Mouse (Mus musculus): ENCODE measurements around the gene Actl10.

The Actl10 gene

DNA sequence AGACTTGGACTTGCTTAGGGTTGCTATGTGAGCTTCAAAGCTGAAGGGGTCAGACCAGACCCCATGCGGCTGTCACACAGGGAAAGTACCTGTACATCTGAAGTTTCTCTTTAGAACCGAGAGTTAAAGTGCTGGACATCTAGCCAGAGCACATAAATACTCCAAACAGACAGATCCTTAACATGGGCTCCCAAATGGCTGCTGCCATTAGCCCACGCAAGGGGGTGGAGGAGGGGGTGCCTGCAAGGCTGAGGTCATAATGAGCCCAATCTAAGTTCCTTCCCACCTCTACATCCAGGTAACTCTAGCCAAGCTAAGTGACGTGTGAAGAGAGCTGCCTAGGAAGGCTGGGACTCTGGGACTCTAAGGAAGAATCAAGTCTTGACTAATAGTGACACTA lies at the start of gene Actl10:
Gene Actl10 (plus strand): TSS at position 301 of the 400 bp plus-strand sequence.
- no peak for DNase-seq (ENCODE audit: low spot score in 2 of 2)

DNA sequence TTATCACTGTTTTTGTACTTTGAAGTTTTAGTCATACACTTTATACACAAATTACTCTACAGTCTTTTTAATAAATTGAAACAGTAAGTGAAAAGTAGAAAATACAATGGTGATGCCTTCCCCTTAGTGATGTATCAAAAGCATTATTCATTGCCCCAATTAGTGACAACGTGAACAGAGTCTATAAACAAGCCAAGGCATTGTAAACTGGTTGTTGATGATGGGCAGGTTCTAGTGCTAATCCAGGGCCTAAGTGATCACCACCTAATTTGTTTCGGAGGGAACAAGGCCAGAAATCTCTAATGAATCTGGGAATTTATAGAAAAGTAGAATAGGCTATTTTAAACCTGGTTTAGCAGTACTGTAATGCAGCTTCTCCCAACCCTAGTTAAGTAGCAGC lies 44.5 kb upstream of the Actl10 start:
- no peak for DNase-seq (ENCODE audit: low spot score in 2 of 2)

DNA sequence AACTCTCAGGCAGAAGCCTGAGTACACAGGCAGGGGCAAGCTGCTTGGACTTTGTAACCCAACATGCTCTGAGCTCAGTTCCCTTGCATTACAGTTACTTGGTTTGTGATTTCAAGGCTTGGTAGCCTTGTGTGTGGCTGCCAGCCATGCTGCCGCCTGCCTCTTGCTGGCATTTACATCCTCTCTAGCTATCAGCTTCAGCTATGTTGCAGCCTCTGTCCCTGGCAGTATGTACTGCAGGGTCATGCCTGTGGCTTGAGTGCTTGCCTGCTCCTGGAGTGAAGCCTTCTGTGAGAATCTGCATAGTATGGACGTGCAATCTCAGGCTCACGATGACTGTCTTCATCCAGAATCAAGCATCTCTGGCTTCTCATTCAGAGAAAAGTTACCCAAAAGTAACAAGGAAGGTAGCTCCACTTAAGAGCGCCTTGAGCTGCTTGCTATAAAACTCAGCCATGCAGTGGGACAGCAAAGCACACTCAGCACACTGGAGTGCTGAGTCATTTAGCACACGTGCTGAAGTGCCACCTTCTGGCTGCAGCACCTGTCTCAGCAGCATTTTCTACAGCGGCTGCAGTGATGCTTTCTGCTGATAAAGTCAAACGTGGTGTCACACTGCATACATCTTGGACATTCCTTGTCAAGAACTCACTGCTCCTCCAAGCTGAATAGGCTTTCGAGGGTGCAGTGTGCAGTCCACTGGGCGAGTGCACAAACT lies 43.9 kb upstream of the Actl10 start:
- DNase-seq (ENCODE audit: low spot score in 2 of 2): no peak

DNA sequence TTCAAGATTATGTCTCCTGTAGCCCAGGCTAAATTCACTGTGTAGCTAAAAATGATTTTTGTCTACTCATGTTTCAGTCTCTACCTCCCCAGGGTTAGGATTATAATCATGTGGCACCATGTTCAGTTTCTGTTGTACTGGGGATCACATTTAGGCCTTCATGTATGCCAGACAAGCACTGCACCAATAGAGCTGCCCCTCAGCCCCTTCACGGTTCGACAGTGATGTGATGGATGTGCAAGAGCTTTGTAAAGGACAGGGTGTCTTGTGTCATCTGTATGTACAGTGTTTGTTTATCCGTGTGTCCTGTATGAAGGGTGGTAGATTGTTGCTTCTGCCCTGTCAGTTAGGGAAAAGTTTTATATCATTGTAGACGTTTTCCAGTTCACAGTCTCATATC lies 43.1 kb upstream of the Actl10 start:
- no peak for DNase-seq (ENCODE audit: low spot score in 2 of 2)

DNA sequence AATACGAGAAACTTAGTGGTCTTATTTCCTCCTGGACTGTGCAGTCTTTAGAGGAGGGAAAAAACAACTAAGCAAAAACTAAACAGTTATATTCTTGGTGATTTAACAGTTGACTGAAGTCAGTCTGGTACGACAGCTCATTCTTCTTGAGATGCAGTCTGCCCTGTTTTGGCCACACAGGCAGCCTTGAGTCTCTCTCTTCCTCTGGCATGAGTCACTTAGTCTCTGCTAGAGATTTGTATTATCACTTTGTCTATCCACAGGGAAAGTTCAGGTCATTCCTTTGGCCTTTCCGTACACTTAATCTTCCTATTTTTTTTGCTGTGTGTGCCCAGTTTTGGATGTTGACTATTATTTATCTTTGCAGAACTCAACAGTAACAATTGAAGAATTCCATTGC lies 41.4 kb upstream of the Actl10 start:
- no peak for DNase-seq (ENCODE audit: low spot score in 2 of 2)

DNA sequence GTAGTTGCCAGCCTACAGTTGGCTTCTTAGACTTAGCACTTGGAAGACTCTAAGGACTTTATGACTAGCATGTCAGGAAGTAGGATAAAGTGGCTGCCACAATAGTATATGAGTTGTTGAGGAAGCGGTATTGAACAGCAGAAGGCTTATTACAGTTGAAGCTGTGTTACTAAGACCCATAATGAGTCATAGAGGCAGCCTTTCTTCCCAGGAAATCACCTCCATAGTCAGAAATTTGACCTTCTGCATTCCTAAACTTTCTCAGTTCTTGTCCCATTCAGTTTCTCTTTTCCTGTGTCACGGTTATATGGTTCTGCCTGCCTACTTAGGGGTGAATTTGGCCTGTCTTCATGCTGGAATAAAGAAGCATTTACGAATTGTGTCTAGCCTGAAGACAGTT lies 34.6 kb upstream of the Actl10 start:
- DNase-seq (ENCODE audit: low spot score in 2 of 2): no peak

DNA sequence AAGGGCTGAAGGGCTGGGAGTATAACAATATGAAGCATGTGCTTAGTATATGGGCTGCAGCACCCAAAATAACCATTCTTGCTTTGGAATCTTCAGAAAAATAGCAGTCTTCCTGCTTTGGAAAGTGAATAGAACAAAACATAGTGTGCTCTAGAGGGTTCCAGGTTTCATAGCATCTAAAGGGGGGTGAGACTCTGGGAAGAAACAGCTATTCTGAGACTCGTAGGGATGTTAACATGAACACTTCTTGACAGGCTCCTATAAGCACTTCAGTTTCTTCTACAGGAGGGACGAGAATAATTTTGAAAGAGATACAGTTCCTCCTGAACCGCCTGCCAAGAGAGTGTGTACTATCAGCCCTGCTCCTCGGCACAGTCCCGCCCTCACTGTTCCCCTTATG lies 34.2 kb upstream of the Actl10 start:
- DNase-seq (ENCODE audit: low spot score in 2 of 2): no peak

DNA sequence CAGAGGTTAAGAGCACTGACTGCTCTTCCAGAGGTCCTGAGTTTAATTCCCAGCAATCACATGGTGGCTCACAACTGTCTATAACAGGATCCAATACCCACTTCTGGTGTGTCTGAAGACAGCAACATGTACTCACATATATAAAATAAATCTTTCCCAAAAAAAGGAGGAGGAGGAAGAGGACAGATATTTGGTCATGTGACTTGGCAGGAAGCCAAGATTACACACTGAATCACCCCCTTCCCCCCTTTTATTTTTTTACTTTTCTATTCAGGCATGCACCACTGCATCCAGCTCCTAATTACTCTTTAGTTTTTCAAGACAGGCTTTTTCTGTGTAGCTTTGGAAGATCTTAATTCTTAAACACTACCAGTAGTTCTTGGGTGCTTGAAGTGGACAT lies 30.1 kb upstream of the Actl10 start:
- no peak for DNase-seq (ENCODE audit: low spot score in 2 of 2)

DNA sequence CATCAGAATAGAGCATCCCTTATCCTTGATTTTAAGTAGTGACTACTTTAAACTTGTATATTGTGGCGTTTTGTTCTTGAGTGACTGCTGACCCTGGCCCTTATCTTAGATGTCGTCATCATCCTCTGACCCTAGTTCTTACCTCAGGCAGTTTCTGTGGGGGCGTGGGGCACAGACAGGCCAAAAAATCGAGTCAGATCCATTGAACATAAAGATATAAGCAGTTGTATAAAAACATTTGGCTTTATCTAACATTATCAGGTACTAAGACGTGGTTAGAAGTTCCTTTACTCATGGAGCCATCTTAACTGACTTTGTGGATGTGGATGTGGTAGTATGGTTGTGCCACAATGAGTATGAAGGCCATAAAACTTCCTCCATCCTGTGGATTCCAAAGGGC lies 29.2 kb upstream of the Actl10 start:
- DNase-seq (ENCODE audit: low spot score in 2 of 2): no peak

DNA sequence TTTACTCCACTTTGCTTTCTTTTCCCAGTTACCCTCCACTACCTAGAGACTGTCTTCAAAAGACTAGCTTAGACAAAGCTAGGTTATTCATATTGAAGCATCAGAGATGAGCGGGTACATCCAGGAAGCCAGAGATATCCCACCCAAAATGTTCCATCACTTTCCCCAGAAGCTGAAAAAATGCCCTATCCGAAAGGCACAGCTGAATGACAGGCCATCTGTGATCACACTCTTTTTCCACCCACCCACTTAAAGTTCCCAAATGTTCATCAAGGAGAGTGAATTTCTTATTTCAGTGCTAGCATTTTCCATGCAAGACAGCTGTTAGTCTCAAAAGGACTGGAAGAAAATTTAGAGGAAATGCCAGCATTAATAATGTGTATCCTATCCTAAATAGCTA lies 26.3 kb upstream of the Actl10 start:
- DNase-seq (ENCODE audit: low spot score in 2 of 2): no peak

DNA sequence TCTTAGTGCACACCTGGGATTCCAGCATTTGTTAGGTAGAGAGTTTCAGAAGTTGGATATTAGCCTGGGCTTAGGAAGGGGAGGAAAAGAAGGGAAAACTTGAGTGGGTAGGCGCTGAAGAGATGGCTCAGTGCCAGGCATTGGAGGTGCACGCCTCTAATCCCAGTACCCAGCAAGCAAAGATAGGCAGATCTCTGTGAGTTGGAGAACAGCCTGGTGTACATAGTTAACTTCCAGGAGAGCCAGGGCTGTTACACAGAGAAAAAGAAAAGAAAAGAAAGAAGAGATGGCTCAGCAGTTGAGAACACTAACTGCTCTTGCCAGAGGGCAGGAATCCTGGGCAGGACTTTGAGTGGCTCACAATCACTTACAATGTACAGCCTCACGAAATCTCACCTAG lies 25.0 kb upstream of the Actl10 start:
- DNase-seq (ENCODE audit: low spot score in 2 of 2): no peak

DNA sequence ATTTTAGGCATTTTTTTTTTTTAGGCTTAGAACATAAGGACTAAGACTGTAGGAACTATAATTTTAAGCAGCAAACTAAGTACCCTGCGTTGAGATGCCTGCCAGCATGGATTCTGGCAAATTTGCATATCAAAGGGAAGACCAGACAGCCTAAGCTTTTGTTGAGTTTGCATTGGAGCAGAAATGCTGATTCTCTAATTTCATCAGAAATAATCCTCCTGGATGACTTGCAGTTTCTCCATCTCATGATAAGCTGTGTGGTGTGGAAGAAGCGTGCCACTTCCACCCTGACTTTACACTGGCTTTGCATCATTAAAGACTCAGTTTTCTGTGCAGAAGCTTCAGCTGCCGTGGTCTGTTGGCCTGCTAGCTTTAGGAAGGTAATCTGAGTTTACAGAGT lies 18.7 kb upstream of the Actl10 start:
- DNase-seq (ENCODE audit: low spot score in 2 of 2): no peak

DNA sequence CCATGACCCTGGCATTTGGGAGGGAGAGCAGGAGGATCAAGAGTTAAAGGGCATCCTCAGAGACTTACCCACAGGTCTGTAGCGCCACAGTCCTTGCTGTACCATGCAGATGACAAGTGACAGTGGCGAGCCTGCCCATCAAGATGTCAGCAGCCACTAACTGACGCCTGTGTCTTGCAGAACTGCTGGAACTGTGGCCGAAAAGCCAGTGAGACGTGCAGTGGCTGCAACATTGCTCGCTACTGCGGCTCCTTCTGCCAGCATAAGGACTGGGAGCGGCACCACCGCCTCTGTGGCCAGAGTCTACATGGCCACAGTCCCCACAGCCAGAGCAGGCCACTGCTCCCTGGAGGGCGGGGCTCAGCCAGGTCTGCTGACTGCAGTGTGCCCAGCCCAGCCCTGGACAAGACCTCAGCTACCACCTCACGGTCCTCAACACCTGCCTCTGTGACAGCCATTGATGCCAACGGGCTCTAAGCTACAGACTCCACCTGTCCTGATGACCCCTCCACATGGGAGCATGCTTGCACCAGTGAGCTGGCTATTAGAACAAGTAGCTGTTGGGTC lies 16.8 kb upstream of the Actl10 start:
- no peak for DNase-seq (ENCODE audit: low spot score in 2 of 2)

DNA sequence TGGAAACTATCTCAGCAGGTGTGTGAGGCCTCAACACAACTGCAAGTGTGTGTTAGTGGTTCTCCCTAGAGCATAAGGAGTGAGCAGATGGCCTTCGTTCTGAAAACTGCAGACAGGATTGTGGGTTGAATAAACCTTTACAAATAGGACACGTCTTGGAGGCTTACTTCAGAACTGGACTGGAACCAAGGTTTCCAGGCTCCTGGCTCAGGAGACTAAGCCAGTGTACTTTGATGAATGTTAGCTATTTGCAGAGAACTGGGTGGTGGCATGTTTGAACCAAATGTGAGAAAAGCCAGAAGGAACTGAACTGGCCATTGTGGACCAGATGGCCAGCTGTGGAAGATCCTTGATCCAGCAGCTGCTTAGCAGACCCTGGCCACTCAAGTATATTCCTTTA lies 13.3 kb upstream of the Actl10 start:
- DNase-seq (ENCODE audit: low spot score in 2 of 2): peak in 1 of 2 experiments; percentile 23

DNA sequence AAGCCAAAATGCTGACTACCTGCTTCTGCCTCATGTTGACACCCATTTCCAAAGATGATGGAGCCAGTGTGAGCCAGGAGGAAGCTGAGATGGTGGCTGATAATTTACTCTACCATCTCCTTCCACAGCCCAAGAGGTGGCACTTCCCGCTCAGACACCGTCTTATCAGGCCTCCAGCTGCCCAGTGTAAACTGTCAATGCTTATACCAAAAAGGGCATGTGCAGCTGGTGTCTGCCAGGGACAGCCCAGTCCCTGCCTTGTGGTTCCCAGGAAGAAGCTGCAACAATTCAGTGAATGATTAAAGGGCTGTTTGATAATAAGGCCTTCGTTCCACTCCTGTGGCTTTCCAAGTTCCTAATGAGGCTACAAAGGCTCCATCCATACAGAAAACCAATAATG lies 12.9 kb upstream of the Actl10 start:
- no peak for DNase-seq (ENCODE audit: low spot score in 2 of 2)

DNA sequence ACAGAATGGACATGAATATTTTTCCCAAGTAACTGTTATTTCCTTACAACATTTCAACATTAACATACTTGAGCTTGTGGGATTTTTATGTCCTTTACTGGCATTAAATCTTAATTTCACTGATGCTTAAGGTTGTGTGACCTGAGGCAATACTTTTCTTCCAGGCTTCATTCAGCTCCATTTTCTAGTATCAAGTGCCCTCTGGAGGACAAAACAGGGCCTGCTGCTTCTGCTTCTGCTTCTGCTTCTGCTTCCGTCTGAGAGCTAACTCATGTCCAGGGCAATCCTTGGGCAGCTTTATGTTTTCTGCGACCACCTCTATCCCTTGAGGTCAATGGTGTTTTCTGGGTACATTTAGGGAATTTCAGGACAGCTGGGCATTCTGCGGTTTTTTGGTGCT lies 11.9 kb upstream of the Actl10 start:
- peak in 1 of 2 experiments; percentile 43 for DNase-seq (ENCODE audit: low spot score in 2 of 2)

DNA sequence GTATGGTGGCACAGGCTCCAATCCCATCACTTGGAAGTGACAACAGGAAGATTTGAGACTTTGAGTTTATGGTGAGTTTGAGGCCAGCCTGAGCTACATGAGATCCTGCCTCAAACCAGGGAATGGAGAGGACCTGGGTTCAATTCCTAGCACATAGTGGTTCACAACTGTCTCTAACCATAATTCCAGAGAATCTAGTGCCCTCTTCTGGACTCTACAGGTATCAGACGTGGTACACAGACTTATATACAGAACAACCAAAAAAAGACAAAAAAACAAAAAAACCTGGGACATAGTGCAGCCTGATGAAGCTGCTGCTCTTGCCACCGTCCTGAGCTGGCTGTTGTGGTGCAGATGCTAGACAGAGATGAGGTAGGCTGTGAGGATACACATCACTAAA lies 9.9 kb upstream of the Actl10 start:
- DNase-seq (ENCODE audit: low spot score in 2 of 2): no peak

DNA sequence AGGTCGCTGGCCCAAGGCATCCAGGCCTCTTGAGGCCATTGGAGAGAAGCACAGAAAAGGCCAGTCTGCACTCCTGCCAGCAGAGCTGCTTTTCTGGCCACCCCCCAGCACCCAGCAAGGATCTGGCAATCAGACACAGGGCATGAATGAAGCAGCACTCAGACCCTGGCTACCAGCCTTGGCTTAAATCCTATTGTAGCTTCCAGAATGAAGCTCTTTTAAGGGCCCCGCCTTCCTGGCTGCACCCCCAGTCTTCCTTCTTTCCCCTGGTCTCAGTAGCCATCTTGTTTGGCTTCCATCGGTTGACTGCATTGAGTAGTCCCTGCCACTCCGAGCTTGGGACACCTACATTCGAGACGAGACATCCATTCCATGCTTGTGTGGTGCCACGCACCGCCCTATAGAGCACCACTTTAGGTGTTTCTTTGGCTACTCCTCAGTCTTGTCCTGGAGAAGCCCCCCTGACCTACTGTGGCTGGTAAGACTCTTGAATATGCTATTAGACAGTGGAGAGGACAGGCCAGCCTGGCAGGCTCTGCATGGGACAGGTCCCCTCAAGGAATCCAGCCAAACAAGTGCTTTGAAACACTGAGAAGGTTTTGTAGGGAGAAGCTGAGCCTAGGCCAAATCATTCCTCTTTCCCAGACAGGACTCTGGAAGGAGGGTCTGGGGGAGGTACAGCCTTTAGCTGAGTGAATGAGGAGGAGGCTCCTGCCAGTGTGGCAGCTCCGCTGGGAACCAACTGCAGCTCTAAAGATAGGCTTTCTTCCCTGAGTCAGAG lies 7.8 kb upstream of the Actl10 start:
- DNase-seq (ENCODE audit: low spot score in 2 of 2): peak in 1 of 2 experiments; percentile 68

DNA sequence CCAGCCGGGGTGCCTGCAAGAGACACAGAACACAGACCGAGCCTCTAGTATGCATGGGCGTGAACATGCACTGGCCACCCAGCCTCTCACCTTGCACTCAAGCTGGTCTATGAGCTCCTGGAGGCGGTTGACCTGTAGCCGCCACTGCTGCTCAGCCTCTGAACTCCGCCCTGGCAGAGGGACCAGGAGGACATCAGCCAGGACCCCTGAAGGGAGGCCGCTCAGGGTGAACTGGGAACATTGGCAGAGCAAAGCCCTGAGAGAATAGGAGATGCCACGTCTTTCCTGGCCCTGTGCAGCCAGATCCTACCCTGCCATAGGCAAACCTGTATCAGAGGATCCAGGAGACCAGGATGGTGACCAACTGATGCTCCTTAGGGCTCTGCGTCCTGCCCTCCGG lies 4.9 kb upstream of the Actl10 start, which contains the start of gene 1700003F12Rik:
Gene 1700003F12Rik (plus strand): TSS at position 375 of the 400 bp plus-strand sequence.
- DNase-seq (ENCODE audit: low spot score in 2 of 2): no peak

DNA sequence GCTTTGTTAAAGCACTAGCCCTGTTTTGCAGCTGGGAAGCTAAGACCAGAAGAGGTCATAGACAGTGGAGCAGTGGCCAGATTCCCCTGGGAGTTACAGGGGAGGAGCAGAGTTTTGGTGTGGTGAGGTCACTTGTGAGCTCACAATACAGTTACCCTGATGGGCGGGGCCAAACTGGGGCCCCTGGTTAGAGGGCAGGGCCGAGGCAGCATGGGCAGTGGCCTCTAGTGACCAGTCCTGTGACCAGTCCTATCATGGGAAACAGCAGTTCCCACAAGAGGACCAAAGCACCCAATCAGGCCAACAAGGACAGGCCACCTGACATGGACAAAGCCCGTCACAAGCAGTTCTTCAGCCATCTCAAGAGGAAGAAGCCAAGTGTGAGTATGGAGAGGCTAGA lies 2.9 kb upstream of the Actl10 start:
- no peak for DNase-seq (ENCODE audit: low spot score in 2 of 2)

DNA sequence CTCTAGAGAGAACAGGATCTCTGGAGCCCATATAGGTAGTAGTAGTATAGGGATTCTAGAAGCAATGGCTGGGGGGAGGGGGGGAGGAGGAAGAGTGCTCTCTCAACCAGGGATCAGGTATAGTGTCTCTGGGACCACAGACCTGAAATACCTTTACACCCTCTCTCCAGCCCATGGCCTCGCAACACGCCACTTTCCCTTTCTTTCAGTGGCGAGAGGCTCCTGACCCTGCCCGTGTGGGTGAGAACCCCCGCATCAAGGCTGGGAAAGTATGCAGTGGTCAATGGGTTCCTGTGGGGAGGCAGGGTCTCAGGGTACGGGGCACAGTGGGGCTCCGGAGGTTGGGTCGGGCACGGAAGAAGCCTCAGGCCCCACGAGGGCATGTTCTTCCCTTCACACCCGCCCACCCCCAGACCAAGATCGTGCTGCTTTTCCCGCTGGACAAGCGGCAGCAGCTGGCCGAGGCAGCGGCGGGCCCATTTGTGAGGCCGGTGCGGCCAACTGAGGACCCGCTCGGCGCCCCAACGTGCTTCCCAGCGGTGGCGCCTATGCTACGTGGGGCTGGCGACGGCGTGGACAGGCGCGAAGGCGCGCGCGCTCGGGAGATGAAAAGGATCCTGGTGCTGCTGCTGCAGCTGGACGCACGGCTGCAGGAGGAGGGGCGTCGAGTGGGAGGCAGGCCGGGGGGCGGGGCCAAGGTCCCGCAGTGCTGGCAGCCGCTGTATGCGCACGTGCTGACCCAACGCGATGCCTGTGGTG lies 2.3 kb upstream of the Actl10 start:
- DNase-seq (ENCODE audit: low spot score in 2 of 2): peak; percentile 32 to 44

DNA sequence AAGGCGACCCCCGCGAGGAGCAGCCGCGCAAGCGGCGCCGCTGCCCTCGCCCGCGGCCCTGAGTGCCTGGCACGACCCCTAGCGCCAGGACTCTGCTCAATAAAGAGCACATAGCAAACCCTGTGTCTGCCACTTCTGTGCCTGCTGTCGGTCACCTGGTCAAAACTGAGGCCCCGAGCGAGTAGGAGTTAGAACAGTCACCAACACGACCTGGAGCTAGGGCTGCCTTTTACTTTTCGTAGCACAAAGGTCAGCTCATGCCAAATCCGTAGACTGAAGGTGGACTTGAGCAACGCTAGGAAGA lies 1.7 kb upstream of the Actl10 start:
- no peak for DNase-seq (ENCODE audit: low spot score in 2 of 2)
